Mouse (Mus musculus) hindbrain, postnatal 0 days (tissue): ENCODE data around the gene Syt1. TPM values are rescaled to one million over a fixed set of nuclear protein-coding genes. Genes with fewer than 3 reads are reported as not detected.
A peak's percentile ranks its signal among the peaks of the same experiment; 100 is the strongest.

Source experiments
- ATAC-seq: fragments of 200-750 bp; cut with Nextera tagmentation; 2 replicates; pipeline ENCODE4 v1.8.0; 2017; ENCODE audit warnings: mild to moderate bottlenecking, moderate TSS enrichment, moderate library complexity
- DNase-seq: peaks from one replicate; pipeline ENCODE4 v3.0.0-alpha.2; 2015; ENCODE audit warnings: low spot score
- H3K27ac ChIP-seq: fragments of 300-500 bp; sonication (generic); 2 replicates; pipeline ENCODE4 v1.5.1; 2014; ENCODE audit warnings: mild to moderate bottlenecking
- H3K27me3 ChIP-seq: fragments of 300-500 bp; sonication (generic); 2 replicates; pipeline ENCODE4 v1.6.1; 2014; ENCODE audit warnings: low read length, mixed read lengths; ENCODE audit not compliant: insufficient read depth
- H3K36me3 ChIP-seq: fragments of 300-500 bp; sonication (generic); 2 replicates; pipeline ENCODE4 v1.6.1; 2014; ENCODE audit warnings: low read length, mixed read lengths; ENCODE audit not compliant: insufficient read depth
- H3K4me1 ChIP-seq: fragments of 300-500 bp; sonication (generic); 2 replicates; pipeline ENCODE4 v1.6.1; 2014; ENCODE audit warnings: antibody characterized with exemption, low read length, mixed read lengths; ENCODE audit not compliant: insufficient read depth
- H3K4me2 ChIP-seq: fragments of 300-500 bp; sonication (generic); 2 replicates; pipeline ENCODE4 v1.6.1; 2014; ENCODE audit warnings: low read depth, mild to moderate bottlenecking, low read length, moderate library complexity, mixed read lengths
- H3K4me3 ChIP-seq: fragments of 300-500 bp; sonication (generic); 2 replicates; pipeline ENCODE4 v1.5.1; 2014; ENCODE audit warnings: low read length
- H3K9ac ChIP-seq: fragments of 300-500 bp; sonication (generic); replicated peaks from 2 replicates; pipeline ENCODE4 v1.6.1; 2014; ENCODE audit warnings: mild to moderate bottlenecking, low read length, moderate library complexity, mixed read lengths
- H3K9me3 ChIP-seq: fragments of 300-500 bp; sonication (generic); 2 replicates; pipeline ENCODE4 v1.6.1; 2016; ENCODE audit warnings: low read length, mixed read lengths
- CTCF ChIP-seq: IDR thresholded peaks from 2 replicates; pipeline ENCODE4 v1.5.1; 2016; ENCODE audit warnings: antibody characterized with exemption, control low read depth, low read depth
- WGBS: fragments of 180-500 bp; shearing (Covaris S2); extraction: QIAGEN DNeasy Blood & Tissue Kit; methylation state at CpG from one replicate; pipeline ENCODE4 v1.1.7; 2014; 5-methylcytosine and 5-hydroxymethylcytosine counted together
- polyA plus RNA-seq: library from polyadenylated mRNA; unstranded; fragments of >200 nt; fragmentation: Nextera tagmentation; extraction: Ambion mirVana; gene quantifications from 2 replicates; pipeline ENCODE4 v1.2.1, GENCODE M21; 2015
- total RNA-seq: library from RNA; depleted of rRNA; stranded (reverse); fragments of >200 nt; gene quantifications from 2 replicates; pipeline ENCODE4 v1.2.3, GENCODE M21; 2014

Syt1 gene
- total and polyA plus RNA-seq, 2 experiments from 2014 or later: 96.1 to 147 TPM

DNA sequence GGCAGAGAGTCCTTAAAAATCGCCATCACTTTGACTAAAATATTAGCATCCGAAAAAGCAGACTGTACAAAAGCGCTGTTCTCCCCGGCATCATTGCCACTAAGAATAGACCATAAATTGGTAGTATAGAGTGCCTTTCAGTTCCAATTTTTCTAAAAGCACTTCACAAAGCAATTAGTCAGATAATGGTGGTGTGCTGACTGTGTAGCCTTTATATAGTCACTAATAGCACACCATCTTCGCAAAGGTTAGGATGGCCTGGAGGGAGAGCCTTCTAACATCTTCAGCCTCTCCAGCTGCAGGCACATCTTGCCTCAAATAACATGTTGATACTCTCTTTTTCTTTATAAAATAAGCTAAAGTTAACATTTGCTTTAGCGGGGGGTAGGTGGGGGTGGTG lies 138.4 kb downstream of the Syt1 start:
- Histone ChIP-seq H3K27ac (no peak overlapping the region), H3K9me3 (no peaks in the 10 kb centered on the region), H3K4me1 (0 out of 2 replicates have a peak, but pooled peaks cover 2% of the 10 kb centered on the region), H3K36me3 (no peaks in the 10 kb centered on the region), H3K4me2 (no peak overlapping the region), H3K27me3 (no peaks in the 10 kb centered on the region), H3K4me3 (no peak overlapping the region), H3K9ac (no peak overlapping the region)
- ATAC-seq: no peak
- 88% methylated on average over 6 of the region's 6 CpGs for WGBS
- TF ChIP-seq CTCF: no peak
- no peak for DNase-seq

DNA sequence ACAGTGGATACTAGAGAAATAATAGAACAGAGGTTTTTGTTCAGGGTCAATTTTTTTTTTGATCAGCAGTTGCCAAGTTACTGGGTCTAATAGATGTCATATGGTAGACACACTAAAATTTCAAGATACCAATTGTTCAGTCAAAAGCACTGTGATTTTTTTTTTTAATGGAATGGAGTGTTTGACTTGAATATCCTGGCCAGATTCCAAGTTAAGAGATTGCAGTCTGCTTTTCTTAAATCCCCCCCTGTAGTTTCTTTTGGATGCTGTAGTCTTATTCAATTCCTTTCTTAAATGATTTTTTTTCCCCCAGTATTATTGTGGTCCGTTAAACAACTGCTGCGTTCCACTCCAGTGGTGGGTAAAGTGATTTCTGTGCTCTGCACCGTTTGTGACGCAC lies 140.2 kb downstream of the Syt1 start:
- no peaks in the 10 kb centered on the region for H3K36me3 ChIP-seq
- H3K27ac ChIP-seq: no peak overlapping the region
- H3K4me3 ChIP-seq: no peak overlapping the region
- H3K9me3 ChIP-seq: no peaks in the 10 kb centered on the region
- H3K27me3 ChIP-seq: no peaks in the 10 kb centered on the region
- no peak for ATAC-seq
- TF ChIP-seq CTCF: no peak
- H3K4me1 ChIP-seq: 0 out of 2 replicates have a peak, but pooled peaks cover 6% of the 10 kb centered on the region
- 43% methylated on average over 4 of the region's 4 CpGs for WGBS
- H3K4me2 ChIP-seq: no peak overlapping the region
- DNase-seq: no peak
- no peak overlapping the region for H3K9ac ChIP-seq

GRCm38 (mm10) chr10:108868136-108868535 lies 142.6 kb downstream of the Syt1 start:
- WGBS: 83% methylated on average over 4 of the region's 4 CpGs
- DNase-seq (no peak), ATAC-seq (no peak)

GRCm38 (mm10) chr10:108867202-108867601 lies 143.6 kb downstream of the Syt1 start:
- DNase-seq: peak; percentile 56
- no peak for ATAC-seq
- TF ChIP-seq CTCF: no peak
- 60% methylated on average over 6 of the region's 6 CpGs for WGBS
- no peak overlapping the region for H3K9ac ChIP-seq
- no peaks in the 10 kb centered on the region for H3K9me3 ChIP-seq
- no peak overlapping the region for H3K27ac ChIP-seq
- no peak overlapping the region for H3K4me3 ChIP-seq
- no peaks in the 10 kb centered on the region for H3K36me3 ChIP-seq
- no peaks in the 10 kb centered on the region for H3K27me3 ChIP-seq
- H3K4me1 ChIP-seq: 0 out of 2 replicates have a peak, but pooled peaks cover 6% of the 10 kb centered on the region
- H3K4me2 ChIP-seq: no peak overlapping the region

More at GRCm38 (mm10) chr10:108868136-108868535, 142.6 kb downstream of the Syt1 start:
- H3K4me3 ChIP-seq: no peak overlapping the region
- no peaks in the 10 kb centered on the region for H3K9me3 ChIP-seq
- no peak overlapping the region for H3K9ac ChIP-seq
- no peaks in the 10 kb centered on the region for H3K27me3 ChIP-seq
- no peaks in the 10 kb centered on the region for H3K36me3 ChIP-seq
- no peak overlapping the region for H3K27ac ChIP-seq
- TF ChIP-seq CTCF: no peak
- H3K4me1 ChIP-seq: 0 out of 2 replicates have a peak, but pooled peaks cover 6% of the 10 kb centered on the region
- no peak overlapping the region for H3K4me2 ChIP-seq

DNA sequence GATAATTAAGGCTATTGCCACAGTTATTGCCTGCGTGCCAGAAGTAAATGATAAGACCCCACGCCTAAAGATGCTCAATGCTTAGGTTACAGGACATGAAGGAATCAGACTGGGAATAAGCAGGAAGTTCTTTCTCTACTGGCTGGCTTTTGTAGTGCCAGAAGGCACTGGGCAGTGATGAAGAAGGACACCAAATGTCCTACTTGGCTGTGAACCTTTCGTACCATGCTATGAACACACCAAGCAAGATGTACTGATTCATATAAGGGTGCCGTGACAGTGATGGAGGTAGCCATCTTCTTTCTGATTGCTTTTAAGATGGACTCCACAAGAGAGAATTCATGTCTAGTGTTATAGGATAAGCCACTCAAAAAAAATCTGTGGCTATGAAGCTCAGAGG lies 145.2 kb downstream of the Syt1 start:
- H3K9me3 ChIP-seq: no peaks in the 10 kb centered on the region
- no peak overlapping the region for H3K4me3 ChIP-seq
- H3K27me3 ChIP-seq: no peaks in the 10 kb centered on the region
- WGBS: 95% methylated on average over 4 of the region's 4 CpGs
- no peak overlapping the region for H3K4me2 ChIP-seq
- no peak overlapping the region for H3K27ac ChIP-seq
- no peak for ATAC-seq
- no peak for TF ChIP-seq CTCF
- H3K9ac ChIP-seq: no peak overlapping the region
- no peaks in the 10 kb centered on the region for H3K36me3 ChIP-seq
- 0 out of 2 replicates have a peak, but pooled peaks cover 6% of the 10 kb centered on the region for H3K4me1 ChIP-seq
- no peak for DNase-seq

DNA sequence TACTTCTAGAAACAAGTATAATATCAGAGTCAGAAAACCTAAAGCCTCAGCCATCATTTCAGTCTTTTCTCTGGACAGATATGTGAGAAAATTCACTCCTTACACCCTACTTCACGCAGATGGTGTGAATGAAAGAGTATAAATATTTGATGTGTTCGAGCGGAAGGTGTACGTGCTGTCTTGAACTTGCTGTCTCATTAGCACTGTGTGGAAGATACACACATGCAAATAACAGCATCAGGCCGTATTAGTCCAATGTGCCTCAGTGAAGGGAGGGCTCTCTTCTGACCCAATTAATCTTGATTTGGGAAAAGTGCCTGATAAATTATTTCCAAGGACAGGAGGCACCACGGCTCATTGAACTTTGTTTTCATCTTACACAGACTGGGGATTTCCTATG lies 154.8 kb downstream of the Syt1 start:
- H3K4me2 ChIP-seq: no peak overlapping the region
- no peaks in the 10 kb centered on the region for H3K36me3 ChIP-seq
- H3K27ac ChIP-seq: no peak overlapping the region
- no peaks in the 10 kb centered on the region for H3K9me3 ChIP-seq
- WGBS: 76% methylated on average over 6 of the region's 6 CpGs
- no peak for ATAC-seq
- no peak overlapping the region for H3K4me3 ChIP-seq
- no peak for DNase-seq
- H3K27me3 ChIP-seq: no peaks in the 10 kb centered on the region
- no peaks in the 10 kb centered on the region for H3K4me1 ChIP-seq
- H3K9ac ChIP-seq: no peak overlapping the region
- no peak for TF ChIP-seq CTCF

- no peak for ATAC-seq
- no peaks in the 10 kb centered on the region for H3K9me3 ChIP-seq
- no peaks in the 10 kb centered on the region for H3K27me3 ChIP-seq
- no peaks in the 10 kb centered on the region for H3K4me1 ChIP-seq
- WGBS: 75% methylated on average over 4 of the region's 4 CpGs
- DNase-seq: no peak
- TF ChIP-seq CTCF: no peak
- H3K4me2 ChIP-seq: no peak overlapping the region
- H3K9ac ChIP-seq: no peak overlapping the region
- no peaks in the 10 kb centered on the region for H3K36me3 ChIP-seq
- H3K4me3 ChIP-seq: no peak overlapping the region
- no peak overlapping the region for H3K27ac ChIP-seq
Observed at GRCm38 (mm10) chr10:108852757-108853156, 158.0 kb downstream of the Syt1 start.
